Mouse (Mus musculus): ENCODE measurements around the gene Fut8.
"Not testable (repeated sequence)": the region's sequence is repeated elsewhere in the genome, so short reads cannot be mapped to it uniquely, and the experiment has no call there.

Gene Fut8

DNA sequence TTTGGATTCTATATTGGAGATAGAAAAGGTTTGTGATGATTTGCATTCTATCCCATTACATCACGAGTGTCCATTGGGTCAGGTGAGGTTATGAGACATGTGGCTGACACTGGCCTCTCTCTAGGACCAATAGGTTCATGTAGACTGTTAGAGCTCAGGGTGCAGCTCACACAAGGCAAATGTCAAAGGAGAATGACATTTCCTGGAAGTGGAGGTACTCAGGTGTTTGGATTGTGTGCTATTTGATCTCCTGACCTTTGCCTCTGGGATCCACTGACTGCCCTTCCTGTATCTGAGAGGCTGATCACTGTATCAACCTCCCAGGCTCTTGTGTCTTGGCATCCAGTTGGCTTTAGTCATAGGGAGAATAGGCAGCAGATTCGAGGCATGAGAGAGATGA is 260.2 kb downstream of the Fut8 start:
- no peak for DNase-seq (ENCODE audit: extremely low spot score, low spot score)

DNA sequence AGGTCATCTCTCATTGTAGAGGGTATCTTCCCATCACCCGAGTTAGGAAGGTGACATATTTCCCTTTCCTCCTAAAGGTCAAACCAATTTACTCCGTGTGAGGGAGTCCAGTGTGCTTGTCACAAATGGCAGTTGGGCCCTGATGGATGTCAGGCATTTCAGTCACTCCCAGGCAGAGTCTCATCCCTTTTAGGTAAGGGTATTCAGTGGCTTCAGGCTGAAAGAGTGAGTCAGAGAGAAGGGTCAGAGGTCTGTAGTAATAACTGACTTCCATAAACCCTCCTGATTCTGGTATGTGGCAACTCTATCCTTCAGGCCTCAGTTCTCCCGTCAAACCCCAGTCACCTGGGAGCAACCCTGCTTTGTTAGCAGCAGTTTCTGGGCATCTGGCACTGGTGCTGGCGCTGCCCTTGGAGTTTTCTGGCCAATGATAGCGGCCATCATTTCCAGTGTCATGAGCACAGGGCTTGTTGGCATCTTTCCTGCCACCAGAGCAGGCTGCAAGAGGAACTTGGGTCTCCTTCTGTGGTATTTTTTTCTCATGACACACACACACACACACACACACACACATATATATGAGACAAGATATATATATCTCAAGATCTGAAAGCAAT is 262.6 kb downstream of the Fut8 start:
- DNase-seq (ENCODE audit: extremely low spot score, low spot score), result no peak

DNA sequence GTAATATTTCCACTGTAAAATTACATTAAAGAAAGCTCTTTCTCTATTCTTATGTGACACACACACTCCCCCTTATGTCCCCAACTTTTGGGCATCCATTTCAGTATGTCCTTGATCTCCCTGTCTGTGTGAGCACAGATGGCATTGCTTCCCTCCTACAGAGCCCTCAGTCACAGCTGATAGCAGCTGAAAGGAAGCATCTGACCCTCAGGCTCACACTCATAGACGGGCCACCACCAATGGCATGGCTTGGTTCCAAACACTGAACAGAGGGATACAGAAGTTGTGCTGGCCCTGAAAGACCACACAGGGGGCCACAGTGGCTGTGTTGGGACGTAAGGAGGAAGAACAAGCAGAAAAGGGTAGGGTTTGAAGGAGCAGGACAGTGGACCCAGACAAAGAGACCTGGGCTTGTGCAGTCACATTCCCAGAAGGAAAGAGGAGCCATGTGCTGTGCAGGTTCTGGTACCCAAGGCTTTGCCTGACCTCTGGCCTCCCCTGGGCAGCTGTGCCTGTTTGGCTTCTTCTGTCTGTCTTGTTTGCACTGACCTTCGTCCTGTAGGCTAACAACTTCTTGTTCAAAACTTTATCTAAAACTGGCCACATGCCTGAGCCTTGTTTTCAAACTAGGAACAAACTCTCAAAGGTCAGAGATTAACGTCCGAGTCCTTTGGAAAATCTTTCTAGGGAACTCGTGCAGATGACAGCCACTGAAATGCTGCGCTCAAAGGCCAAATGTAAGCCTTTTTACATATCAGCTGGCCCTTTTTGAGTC is 263.7 kb downstream of the Fut8 start:
- DNase-seq (ENCODE audit: extremely low spot score, low spot score), result no peak

DNA sequence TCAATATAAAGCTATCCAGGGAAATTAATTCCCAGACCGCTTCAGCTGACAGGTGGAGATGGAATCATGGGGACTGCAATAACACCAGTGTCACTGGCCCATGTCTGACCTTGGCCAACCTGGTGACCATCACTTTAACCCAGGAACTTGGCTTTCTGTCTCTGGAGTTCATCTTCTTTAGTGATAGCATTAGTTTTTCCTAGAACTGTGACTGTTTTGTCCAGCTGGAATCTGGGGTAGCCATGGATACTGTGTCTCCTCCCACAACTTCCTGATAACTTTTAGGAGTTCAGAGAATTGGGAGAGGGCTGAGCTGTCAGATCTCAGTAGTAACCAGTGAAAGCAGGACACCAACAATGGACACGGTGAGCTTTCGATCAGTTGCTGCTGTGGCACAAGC is 264.3 kb downstream of the Fut8 start:
- DNase-seq (ENCODE audit: extremely low spot score, low spot score), result no peak

DNA sequence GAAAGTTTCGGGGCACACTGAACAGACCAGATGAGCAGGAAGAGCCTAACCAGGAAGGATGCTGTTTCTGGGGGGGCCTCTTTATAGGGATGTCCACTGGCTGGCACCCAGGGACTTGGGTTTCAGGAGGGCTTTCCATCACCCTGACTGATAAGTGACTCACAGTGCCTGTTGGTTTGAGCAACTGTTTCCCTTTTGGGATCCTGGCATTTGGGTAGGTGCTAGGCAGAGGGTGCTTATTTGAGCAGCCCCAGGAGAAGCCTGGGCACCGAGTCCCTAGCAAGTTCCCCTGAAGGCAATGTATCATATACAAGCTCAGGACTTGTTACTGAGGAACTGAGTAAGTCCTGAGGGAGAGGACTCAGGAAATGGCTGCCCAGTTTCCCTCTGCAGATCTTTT is 267.5 kb downstream of the Fut8 start:
- DNase-seq (ENCODE audit: extremely low spot score, low spot score), result no peak

DNA sequence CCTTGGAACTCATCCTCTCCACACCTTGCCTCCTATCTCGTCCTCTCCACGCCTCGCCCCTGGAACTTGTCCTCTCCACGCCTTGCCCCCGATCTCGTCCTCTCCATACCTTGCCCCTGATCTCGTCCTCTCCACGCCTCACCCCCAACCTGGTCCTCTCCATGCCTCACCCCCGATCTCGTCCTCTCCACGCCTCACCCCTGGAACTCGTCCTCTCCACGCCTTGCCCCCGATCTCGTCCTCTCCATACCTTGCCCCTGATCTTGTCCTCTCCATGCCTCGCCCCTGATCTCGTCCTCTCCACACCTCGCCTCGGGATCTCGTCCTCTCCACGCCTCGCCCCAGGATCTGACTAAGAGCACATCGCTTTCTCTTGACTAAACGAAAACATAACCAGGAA is 269.8 kb downstream of the Fut8 start:
- no peak for DNase-seq (ENCODE audit: extremely low spot score, low spot score)

DNA sequence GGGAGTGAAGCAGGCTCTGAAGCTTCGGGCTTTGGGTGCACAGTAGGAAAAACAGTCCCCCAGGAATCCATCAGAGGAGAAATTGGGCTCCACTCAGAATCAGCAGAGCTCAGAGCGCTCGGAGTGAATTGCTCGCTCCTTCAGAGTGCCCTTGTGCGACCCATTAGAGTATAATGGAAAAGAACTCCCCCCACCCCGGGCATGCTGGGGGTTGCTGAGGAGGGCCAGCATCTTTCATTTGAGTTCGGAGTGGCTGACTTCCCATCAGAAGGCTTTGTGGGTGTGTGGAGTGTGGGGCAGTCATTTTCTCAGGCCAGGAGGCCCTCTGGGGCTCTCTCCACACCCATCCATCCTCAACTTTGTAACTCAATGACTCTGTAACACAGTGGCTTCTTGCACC is 272.8 kb downstream of the Fut8 start:
- DNase-seq (ENCODE audit: extremely low spot score, low spot score), result no peak

DNA sequence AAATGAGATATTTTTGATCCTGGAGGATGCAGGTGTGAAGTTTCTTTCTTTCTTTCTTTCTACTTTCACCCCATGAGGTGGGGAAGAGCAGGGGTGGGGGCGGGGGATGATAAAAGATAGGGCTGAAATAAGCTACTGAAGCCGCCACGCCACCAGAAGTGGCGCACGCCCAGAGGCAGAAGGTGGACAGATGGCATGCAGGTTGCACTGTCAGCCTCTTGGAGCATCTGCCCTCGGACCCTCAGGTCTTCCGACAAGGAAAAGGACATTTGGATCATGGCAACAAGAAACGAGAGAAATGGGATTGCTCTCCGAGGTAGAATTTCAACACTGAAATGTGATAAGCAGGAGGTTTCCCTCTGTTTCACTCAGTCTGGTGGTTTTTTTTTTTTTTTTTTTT is 273.3 kb downstream of the Fut8 start:
- DNase-seq (ENCODE audit: extremely low spot score, low spot score), result no peak

DNA sequence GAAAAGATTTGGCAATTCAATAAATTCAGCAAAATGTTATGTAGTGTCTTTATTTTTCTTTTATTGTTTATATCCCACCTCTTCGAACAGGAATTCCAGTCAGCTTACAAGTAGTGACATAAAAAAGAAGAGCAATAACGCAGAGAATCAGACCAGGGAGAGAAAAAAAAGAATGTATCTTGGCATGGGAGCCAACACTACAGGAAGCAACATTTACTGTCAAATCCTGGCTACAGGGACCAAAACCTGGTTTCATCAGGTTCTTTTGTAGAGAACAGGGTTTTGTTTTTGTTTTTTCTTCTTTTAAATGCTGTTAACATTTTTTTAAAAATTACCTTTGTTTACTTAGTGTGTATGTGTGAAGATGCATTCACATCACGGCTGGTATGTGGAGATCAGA is 273.7 kb downstream of the Fut8 start:
- DNase-seq (ENCODE audit: extremely low spot score, low spot score), result no peak

DNA sequence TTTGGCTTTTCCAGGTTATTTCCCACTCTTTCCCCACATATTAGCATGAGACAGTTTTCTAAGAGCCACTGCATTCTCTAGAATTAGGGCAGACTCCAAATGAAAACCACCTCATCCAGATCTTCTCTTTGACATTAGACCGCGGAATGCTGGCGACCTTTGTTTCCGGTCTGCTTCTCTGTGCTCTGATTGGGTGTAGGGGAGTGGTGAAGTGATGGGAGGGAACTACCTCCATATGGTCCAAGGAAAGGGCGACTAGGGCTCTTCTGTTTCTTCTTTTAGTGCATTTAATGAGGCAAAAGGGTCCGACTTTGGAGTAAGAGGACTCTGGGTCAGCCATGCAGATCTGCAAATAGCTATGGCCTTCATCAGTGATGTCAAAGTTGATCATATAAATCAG is 278.9 kb downstream of the Fut8 start:
- no peak for DNase-seq (ENCODE audit: extremely low spot score, low spot score)

DNA sequence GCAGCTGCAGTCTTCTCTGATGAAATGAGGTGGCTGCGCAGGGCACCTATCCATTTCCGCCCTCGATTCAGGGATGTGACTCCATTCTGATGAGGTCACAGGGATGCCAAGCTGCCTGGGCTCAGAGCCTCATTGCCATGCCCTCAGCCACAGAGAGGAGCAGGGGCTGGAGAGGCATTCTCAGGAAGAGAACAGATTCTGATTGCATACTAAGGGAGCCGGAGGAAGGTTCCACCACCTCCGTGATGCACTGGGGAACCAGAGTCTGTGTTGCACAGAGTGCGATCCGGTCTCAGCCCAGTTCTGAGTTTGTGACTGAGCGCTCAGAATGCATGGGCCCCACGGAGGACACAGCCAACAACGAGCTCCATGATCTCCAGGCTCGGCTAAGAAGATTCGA is 279.8 kb downstream of the Fut8 start:
- no peak for DNase-seq (ENCODE audit: extremely low spot score, low spot score)

DNA sequence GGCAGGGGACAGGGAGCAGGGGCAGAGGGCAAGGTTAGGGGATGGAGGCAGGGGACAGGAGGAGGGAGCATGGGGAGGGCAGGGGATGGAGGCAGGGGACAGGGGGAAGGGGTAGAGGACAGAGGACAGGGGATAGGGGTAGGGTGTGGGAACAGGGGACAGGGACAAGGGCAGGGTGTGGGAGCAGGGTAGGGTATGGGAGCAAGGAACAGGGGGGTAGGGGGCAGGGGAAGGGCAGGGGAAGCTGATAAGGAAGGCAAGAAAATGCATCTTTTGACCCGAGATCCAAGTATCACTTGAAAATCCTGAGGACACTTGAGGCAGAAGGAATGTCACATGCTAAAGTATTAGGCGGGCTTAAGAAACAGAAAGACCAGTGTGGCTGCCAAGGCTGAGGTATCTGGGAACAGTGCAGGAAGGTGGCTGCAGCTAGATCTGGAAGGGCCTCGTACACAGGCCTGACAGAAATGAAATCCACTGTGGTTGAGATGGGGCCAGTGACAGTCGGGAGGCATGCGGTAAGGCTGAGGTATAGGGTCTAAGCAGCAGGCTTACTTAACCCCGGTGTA is 281.7 kb downstream of the Fut8 start:
- DNase-seq (ENCODE audit: extremely low spot score, low spot score), result no peak

DNA sequence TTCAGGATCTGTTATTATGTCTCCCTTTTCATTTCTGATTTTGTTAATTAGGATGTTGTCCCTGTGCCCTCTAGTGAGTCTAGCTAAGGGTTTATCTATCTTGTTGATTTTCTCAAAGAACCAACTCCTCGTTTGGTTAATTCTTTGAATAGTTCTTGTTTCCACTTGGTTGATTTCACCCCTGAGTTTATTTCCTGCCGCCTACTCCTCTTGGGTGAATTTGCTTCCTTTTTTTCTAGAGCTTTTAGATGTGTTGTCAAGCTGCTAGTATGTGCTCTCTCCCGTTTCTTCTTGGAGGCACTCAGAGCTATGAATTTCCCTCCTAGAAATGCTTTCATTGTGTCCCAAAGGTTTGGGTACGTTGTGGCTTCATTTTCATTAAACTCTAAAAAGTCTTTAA is 286.1 kb downstream of the Fut8 start:
- not testable (repeated sequence) for DNase-seq (ENCODE audit: extremely low spot score, low spot score)
